Mouse (Mus musculus) embryonic fibroblast, embryonic 13.5 days (primary cell): ENCODE data around the gene Cd300ld3.

ENCODE experiments used
- CTCF ChIP-seq: IDR thresholded peaks from 2 replicates; pipeline ENCODE4 v1.5.1; 2011; ENCODE audit warnings: mild to moderate bottlenecking, control low read depth, low read length, moderate library complexity, borderline replicate concordance; ENCODE audit not compliant: insufficient read depth
- POLR2A ChIP-seq: IDR thresholded peaks from 2 replicates; pipeline ENCODE4 v1.6.1; 2011; ENCODE audit warnings: low read depth, mild to moderate bottlenecking, control low read depth, low read length, moderate library complexity

DNA sequence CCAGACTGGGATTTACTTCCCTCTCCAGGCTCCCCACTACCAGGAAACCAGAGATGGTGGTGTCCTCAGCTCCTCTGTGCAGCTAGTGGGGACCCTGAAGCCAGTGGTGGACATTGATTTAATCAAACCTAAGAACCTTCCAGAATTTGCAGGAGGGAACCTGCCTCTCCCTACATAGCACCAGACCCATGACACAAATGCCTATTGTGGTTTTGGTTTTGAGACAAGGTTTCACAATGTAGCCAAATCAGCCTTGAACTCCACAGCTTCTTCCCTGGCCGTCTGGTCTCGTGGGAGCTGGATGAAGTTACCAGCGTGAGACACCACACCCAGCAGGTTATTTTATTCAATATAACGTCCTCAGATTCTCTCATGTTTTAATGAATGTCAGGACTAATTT, 10.5 kb upstream of the Cd300ld3 start:
- TF ChIP-seq CTCF (no peak), POLR2A (no peak)
